Mouse (Mus musculus) E14TG2a.4 (cell line): ENCODE data around the gene Gpr183.

Experiments
- CTCF ChIP-seq: conservative IDR thresholded peaks from 2 replicates; pipeline ENCODE4 v1.5.1; 2014; ENCODE audit warnings: low read length
- NANOG ChIP-seq: IDR thresholded peaks from 2 replicates; pipeline ENCODE4 v1.6.1; 2014; ENCODE audit warnings: borderline replicate concordance, low read length, mixed read lengths
- POU5F1 ChIP-seq: IDR thresholded peaks from 2 replicates; pipeline ENCODE4 v1.6.1; 2014; ENCODE audit warnings: low read length, borderline replicate concordance

- TF ChIP-seq CTCF (no peak), NANOG (no peak), POU5F1 (no peak)
Observed at GRCm38 (mm10) chr14:121922731-121923130, 42.3 kb downstream of the Gpr183 start.
